Mouse (Mus musculus) liver, adult 2 months (tissue): ENCODE data around the gene Ankrd2.

Experiments used
- CTCF ChIP-seq: fragments of 200-500 bp; IDR thresholded peaks from 2 replicates; pipeline ENCODE4 v1.5.1; 2011; ENCODE audit warnings: low read depth, low read length, control low read depth
- POLR2A ChIP-seq: fragments of 200-500 bp; IDR thresholded peaks from 2 replicates; pipeline ENCODE4 v1.6.1; 2011; ENCODE audit warnings: low read length, control low read depth; ENCODE audit not compliant: insufficient read depth; ENCODE audit errors: extremely low read depth

- TF ChIP-seq CTCF: no peak
- no peak for TF ChIP-seq POLR2A
Observed at GRCm38 (mm10) chr19:42001253-42001980, 34.4 kb upstream of the Ankrd2 start.
